Mouse (Mus musculus) ovary, adult 10 weeks (tissue): ENCODE measurements around the gene Gtf2b. TPM values are rescaled to one million over a fixed set of nuclear protein-coding genes. Genes with fewer than 3 reads are reported as not detected.

Experiments used
- polyA plus RNA-seq: library from polyadenylated mRNA; stranded (reverse); fragments of 350-450 nt; fragmentation: Illumina TruSeq; extraction: RNeasy Lipid Tissue Mini Kit (QIAGEN cat#74804); gene quantifications from one replicate; pipeline ENCODE4 v1.2.3, GENCODE M21; 2014

The Gtf2b gene
- polyA plus RNA-seq = 68.8 TPM

DNA sequence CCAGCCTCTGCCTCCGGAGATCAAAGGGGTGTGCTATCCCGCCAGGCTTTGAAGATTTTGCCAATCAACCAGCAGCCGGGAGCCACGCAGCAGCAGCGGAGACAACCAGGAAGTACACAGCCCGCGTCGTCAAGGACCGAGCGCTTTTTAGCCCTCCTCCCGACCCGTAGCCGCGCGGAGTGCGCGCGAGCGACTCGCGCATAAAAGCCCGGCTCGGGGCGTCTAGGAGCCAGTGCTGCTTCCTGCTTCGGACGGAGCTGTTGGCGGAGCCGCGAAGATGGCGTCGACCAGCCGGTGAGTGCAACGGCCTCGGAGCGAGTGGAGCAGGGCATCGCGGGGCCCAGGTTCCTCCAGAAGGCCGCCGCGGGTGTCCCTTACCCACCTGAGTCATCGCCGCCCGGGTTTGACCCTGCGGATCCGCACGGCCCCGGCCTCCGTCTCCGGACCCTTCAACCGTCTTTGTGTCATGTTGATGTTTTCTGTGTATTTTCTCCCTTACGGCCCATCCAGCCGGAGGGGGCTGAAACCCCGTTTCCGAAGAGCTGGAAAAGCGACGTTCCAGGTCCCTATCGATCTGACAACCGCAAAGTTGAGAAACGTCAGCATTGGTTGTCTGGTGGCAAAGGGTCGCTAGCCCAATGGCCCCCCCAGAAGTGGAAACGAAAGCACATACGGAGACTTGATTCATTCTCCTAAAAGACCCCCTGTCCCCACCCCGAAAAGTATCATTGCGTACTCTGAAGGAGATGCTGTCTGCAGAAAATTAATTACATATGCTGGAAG, at the start of gene Gtf2b:
Gene Gtf2b (plus strand): TSS at position 51 of the 783 bp plus-strand sequence.

Other genes with a start within 250 kb of the Gtf2b start
- gene Gbp7, start 234.7 kb upstream of the Gtf2b start, polyA plus RNA-seq = 39.8 TPM
- 23.0 TPM for gene Gbp3, start 205.0 kb upstream of the Gtf2b start, polyA plus RNA-seq
- 0.63 TPM for gene Gbp2b, start 170.2 kb upstream of the Gtf2b start, polyA plus RNA-seq
- 69.9 TPM for gene Gbp2, start 144.4 kb upstream of the Gtf2b start, polyA plus RNA-seq
- 45.4 TPM for gene Kyat3, start 64.0 kb upstream of the Gtf2b start, polyA plus RNA-seq
- gene Pkn2, start 117.0 kb downstream of the Gtf2b start, polyA plus RNA-seq = 179 TPM